Mouse (Mus musculus) hindbrain, embryonic 16.5 days (tissue): Measurements from ENCODE around the gene Coro2b. TPM values are rescaled to one million over a fixed set of nuclear protein-coding genes. Genes with fewer than 3 reads are reported as not detected.

Source experiments
- ATAC-seq: fragments of 200-750 bp; cut with Nextera tagmentation; 2 replicates; pipeline ENCODE4 v1.8.0; 2017; ENCODE audit warnings: moderate TSS enrichment, moderate library complexity
- H3K27ac ChIP-seq: fragments of 300-500 bp; sonication (generic); 2 replicates; pipeline ENCODE4 v1.5.1; 2014; ENCODE audit warnings: low read depth, mild to moderate bottlenecking, control low read depth, low read length, moderate library complexity
- H3K27me3 ChIP-seq: fragments of 300-500 bp; sonication (generic); replicated peaks from 2 replicates; pipeline ENCODE4 v1.6.1; 2014; ENCODE audit warnings: low read length; ENCODE audit not compliant: control insufficient read depth, insufficient read depth
- H3K36me3 ChIP-seq: fragments of 300-500 bp; sonication (generic); 2 replicates; pipeline ENCODE4 v1.6.1; 2014; ENCODE audit warnings: mild to moderate bottlenecking, low read length, moderate library complexity, mixed read lengths; ENCODE audit not compliant: control insufficient read depth, insufficient read depth
- H3K4me1 ChIP-seq: fragments of 300-500 bp; sonication (generic); 2 replicates; pipeline ENCODE4 v1.6.1; 2014; ENCODE audit warnings: low read depth, low read length; ENCODE audit not compliant: control insufficient read depth, insufficient read depth
- H3K4me2 ChIP-seq: fragments of 300-500 bp; sonication (generic); 2 replicates; pipeline ENCODE4 v1.6.1; 2014; ENCODE audit warnings: mild to moderate bottlenecking, low read length, control low read depth, moderate library complexity
- H3K4me3 ChIP-seq: fragments of 300-500 bp; sonication (generic); 2 replicates; pipeline ENCODE4 v1.5.1; 2014; ENCODE audit warnings: mild to moderate bottlenecking, low read length, control low read depth, moderate library complexity
- H3K9ac ChIP-seq: fragments of 300-500 bp; sonication (generic); 2 replicates; pipeline ENCODE4 v1.6.1; 2014; ENCODE audit warnings: low read depth, mild to moderate bottlenecking, control low read depth, low read length, moderate library complexity
- H3K9me3 ChIP-seq: fragments of 300-500 bp; sonication (generic); 2 replicates; pipeline ENCODE4 v1.6.1; 2014; ENCODE audit warnings: mild to moderate bottlenecking, low read length, moderate library complexity; ENCODE audit not compliant: control insufficient read depth
- WGBS: fragments of 180-500 bp; shearing (Covaris S2); extraction: QIAGEN DNeasy Blood & Tissue Kit; methylation state at CpG from one replicate; pipeline ENCODE4 v1.1.7; 2014; 5-methylcytosine and 5-hydroxymethylcytosine counted together
- polyA plus RNA-seq: library from polyadenylated mRNA; unstranded; fragments of >200 nt; fragmentation: Nextera tagmentation; extraction: Ambion mirVana; gene quantifications from 2 replicates; pipeline ENCODE4 v1.2.1, GENCODE M21; 2015

Coro2b gene
- polyA plus RNA-seq, 1 experiment from 2014 or later: 37.5 TPM

GRCm38 (mm10) chr9:62466053-62466452 lies 70.8 kb downstream of the Coro2b start:
- no peak for ATAC-seq
- Histone ChIP-seq H3K36me3 (no peaks in the 10 kb centered on the region), H3K9ac (no peak overlapping the region), H3K9me3 (no peaks in the 10 kb centered on the region), H3K4me3 (no peak overlapping the region), H3K27me3 (no peaks in the 10 kb centered on the region), H3K27ac (no peak overlapping the region), H3K4me2 (no peak overlapping the region), H3K4me1 (peaks cover 18% of the 10 kb centered on the region)
- WGBS: 82% methylated on average over 8 of the region's 8 CpGs

- ATAC-seq: no peak
- Histone ChIP-seq H3K27ac (no peak overlapping the region), H3K27me3 (no peaks in the 10 kb centered on the region), H3K4me1 (peaks cover 14% of the 10 kb centered on the region), H3K4me3 (no peak overlapping the region), H3K9me3 (no peaks in the 10 kb centered on the region), H3K4me2 (no peak overlapping the region), H3K9ac (no peak overlapping the region), H3K36me3 (no peaks in the 10 kb centered on the region)
- WGBS: 80% methylated on average over 10 of the region's 10 CpGs
These were observed 72.1 kb downstream of the Coro2b start for GRCm38 (mm10) chr9:62464727-62465126.

GRCm38 (mm10) chr9:62461766-62462165 lies 75.1 kb downstream of the Coro2b start:
- H3K36me3 ChIP-seq: no peaks in the 10 kb centered on the region
- H3K27ac ChIP-seq: no peak overlapping the region
- no peak for ATAC-seq
- H3K4me3 ChIP-seq: no peak overlapping the region
- WGBS: 86% methylated on average over 1 of the region's 1 CpGs
- H3K27me3 ChIP-seq: no peaks in the 10 kb centered on the region
- H3K9ac ChIP-seq: no peak overlapping the region
- no peaks in the 10 kb centered on the region for H3K4me1 ChIP-seq
- no peaks in the 10 kb centered on the region for H3K9me3 ChIP-seq
- no peak overlapping the region for H3K4me2 ChIP-seq

GRCm38 (mm10) chr9:62461095-62461494 lies 75.7 kb downstream of the Coro2b start:
- Histone ChIP-seq H3K4me3 (no peak overlapping the region), H3K9ac (no peak overlapping the region), H3K27ac (no peak overlapping the region), H3K36me3 (no peaks in the 10 kb centered on the region), H3K9me3 (no peaks in the 10 kb centered on the region), H3K27me3 (no peaks in the 10 kb centered on the region), H3K4me2 (no peak overlapping the region), H3K4me1 (peaks cover under 1% of the 10 kb centered on the region; the same call in 1 of the 2 replicates)
- ATAC-seq: no peak
- 80% methylated on average over 8 of the region's 8 CpGs for WGBS

GRCm38 (mm10) chr9:62460086-62460485 lies 76.8 kb downstream of the Coro2b start:
- Histone ChIP-seq H3K27me3 (no peaks in the 10 kb centered on the region), H3K4me1 (peaks cover 8% of the 10 kb centered on the region), H3K27ac (no peak overlapping the region), H3K9ac (no peak overlapping the region), H3K36me3 (no peaks in the 10 kb centered on the region), H3K9me3 (no peaks in the 10 kb centered on the region), H3K4me2 (no peak overlapping the region), H3K4me3 (no peak overlapping the region)
- WGBS: 69% methylated on average over 7 of the region's 7 CpGs
- ATAC-seq: no peak

- no peak overlapping the region for H3K27ac ChIP-seq
- 84% methylated on average over 3 of the region's 3 CpGs for WGBS
These were observed 78.4 kb downstream of the Coro2b start for GRCm38 (mm10) chr9:62458457-62458856.

GRCm38 (mm10) chr9:62456015-62456414 lies 80.8 kb downstream of the Coro2b start:
- Histone ChIP-seq H3K27ac (no peak overlapping the region; the same call in 1 of the 2 replicates), H3K4me2 (no peak overlapping the region), H3K36me3 (peaks cover 11% of the 10 kb centered on the region), H3K9me3 (no peaks in the 10 kb centered on the region), H3K9ac (no peak overlapping the region), H3K4me3 (no peak overlapping the region), H3K4me1 (peaks cover 8% of the 10 kb centered on the region), H3K27me3 (no peaks in the 10 kb centered on the region)
- peak; percentile 85 for ATAC-seq
- WGBS: 23% methylated on average over 5 of the region's 5 CpGs

More at GRCm38 (mm10) chr9:62458457-62458856, 78.4 kb downstream of the Coro2b start:
- peaks cover 8% of the 10 kb centered on the region for H3K4me1 ChIP-seq
- no peaks in the 10 kb centered on the region for H3K27me3 ChIP-seq
- no peak for ATAC-seq
- no peak overlapping the region for H3K4me2 ChIP-seq
- H3K9me3 ChIP-seq: no peaks in the 10 kb centered on the region
- H3K9ac ChIP-seq: no peak overlapping the region
- H3K4me3 ChIP-seq: no peak overlapping the region
- 0 out of 2 replicates have a peak, but pooled peaks cover 3% of the 10 kb centered on the region for H3K36me3 ChIP-seq

- no peak for ATAC-seq
- Histone ChIP-seq H3K4me2 (no peak overlapping the region), H3K27ac (peak overlapping the region; percentile 45; the same call in 1 of the 2 replicates), H3K9ac (no peak overlapping the region), H3K4me3 (no peak overlapping the region), H3K27me3 (no peaks in the 10 kb centered on the region), H3K9me3 (no peaks in the 10 kb centered on the region), H3K4me1 (peaks cover 8% of the 10 kb centered on the region), H3K36me3 (peaks cover 11% of the 10 kb centered on the region)
- 73% methylated on average over 8 of the region's 8 CpGs for WGBS
These were observed 81.5 kb downstream of the Coro2b start for GRCm38 (mm10) chr9:62455210-62455969.

- ATAC-seq: no peak
- H3K27me3 ChIP-seq: no peaks in the 10 kb centered on the region
- H3K4me1 ChIP-seq: peaks cover 8% of the 10 kb centered on the region
- H3K27ac ChIP-seq: no peak overlapping the region
- no peak overlapping the region for H3K9ac ChIP-seq
- H3K36me3 ChIP-seq: peaks cover 11% of the 10 kb centered on the region
- 88% methylated on average over 8 of the region's 8 CpGs for WGBS
- no peaks in the 10 kb centered on the region for H3K9me3 ChIP-seq
- no peak overlapping the region for H3K4me2 ChIP-seq
- H3K4me3 ChIP-seq: no peak overlapping the region
These were observed 84.4 kb downstream of the Coro2b start for GRCm38 (mm10) chr9:62452373-62452993.
